Mouse (Mus musculus) cerebellum, adult 9-10 months (tissue): ENCODE data around the gene Mtm1.
A peak's percentile ranks its signal among the peaks of the same experiment; 100 is the strongest.
"Not testable (repeated sequence)": the region's sequence is repeated elsewhere in the genome, so short reads cannot be mapped to it uniquely, and the experiment has no call there.

ENCODE experiments used
- DNase-seq: peaks from one replicate; pipeline ENCODE4 v3.0.0; 2022

The Mtm1 gene

DNA sequence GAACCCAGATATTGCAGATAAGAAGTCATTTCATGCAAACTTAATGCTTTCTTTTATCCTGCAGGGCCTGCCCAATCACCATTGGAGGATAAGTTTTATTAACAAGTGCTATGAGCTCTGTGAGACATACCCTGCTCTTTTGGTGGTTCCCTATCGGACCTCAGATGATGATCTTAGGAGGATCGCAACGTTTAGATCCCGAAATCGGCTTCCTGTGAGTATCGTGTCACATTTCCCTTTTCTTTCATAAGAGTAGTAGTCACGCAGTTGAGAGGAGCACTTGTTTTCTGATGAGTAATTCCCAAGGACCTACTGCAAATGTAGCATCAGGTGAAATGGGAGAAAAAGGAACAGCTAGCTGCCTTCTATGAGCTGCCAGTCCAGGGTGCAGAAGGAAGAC, 76.5 kb downstream of the Mtm1 start:
- DNase-seq, result no peak

DNA sequence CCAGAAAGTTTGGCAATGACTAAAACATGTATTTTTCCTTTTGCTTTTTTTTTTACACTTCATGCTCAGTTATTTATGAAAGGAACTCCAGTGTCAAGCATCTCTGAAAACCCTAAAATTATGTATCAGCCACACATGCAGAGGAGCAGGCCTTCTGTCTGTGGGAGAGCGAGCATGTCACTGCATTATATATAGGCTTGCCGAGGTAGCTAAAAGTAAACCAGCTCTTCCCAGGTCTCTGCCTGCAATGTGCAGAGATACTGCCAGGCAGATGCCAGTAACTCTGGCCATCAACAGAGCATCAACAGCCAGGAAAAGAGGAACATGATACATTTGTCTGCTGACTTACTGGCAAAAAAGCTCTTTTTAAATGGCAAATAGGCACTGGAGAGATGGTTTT, 83.6 kb downstream of the Mtm1 start:
- no peak for DNase-seq

DNA sequence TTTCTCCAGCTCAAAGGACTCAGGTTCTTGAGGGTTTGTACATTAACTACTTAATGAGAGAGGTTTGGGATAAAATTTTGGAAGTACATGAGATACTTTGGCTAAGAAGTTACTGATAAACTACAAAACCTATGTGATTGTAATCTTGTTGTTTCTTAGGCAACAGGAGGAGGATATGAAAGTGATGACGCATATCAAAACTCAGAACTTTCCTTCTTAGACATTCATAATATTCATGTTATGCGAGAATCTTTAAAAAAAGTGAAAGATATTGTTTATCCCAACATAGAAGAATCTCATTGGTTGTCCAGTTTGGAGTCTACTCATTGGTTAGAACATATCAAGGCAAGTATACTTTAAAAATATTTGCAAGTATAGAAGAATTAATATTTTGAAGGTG, 85.4 kb downstream of the Mtm1 start:
- DNase-seq, result no peak

DNA sequence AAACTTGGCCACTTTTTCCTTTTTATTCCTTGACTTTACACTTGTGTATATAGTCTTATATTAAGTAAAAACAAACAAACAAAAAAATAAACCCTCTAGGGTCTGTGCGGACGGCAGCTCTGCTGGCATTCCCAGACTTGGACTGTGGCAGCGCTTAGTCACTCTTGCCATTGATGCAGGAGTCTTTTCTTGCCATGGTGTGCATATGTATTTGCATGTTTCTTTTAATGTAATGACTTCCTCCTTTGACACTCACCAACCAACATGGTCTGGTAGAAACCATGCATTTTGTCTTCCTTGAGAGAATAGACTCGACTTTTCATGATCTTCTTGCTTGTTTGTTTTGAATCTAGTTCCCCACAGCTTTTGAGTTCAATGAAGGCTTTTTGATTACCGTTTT, 91.6 kb downstream of the Mtm1 start:
- DNase-seq, result no peak

- peak; percentile 75 for DNase-seq
Observed at GRCm38 (mm10) chrX:71311229-71311628, 100.7 kb downstream of the Mtm1 start.

GRCm38 (mm10) chrX:71314380-71314779, 103.8 kb downstream of the Mtm1 start:
- DNase-seq, result no peak

- DNase-seq, result no peak
Observed at GRCm38 (mm10) chrX:71352033-71352432, 141.5 kb downstream of the Mtm1 start.

DNA sequence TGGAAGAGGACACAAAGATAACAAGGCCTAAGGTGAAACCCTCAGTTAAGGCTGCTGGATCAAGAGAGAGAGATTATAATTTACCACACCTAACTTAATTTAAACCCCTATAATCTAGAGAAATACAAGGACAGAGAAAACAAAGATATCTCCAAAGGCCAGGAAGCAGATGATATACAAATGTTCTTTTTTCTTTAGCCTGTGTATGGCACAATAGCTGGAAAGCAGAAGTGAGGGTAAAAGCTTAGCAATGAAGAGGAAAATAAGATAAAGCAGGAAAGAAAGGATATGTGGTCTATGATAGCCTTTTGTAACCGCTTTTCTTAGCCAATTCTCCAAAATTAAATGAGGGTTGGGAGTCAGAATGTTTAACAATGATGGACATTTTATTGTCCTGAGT, 144.8 kb downstream of the Mtm1 start:
- DNase-seq, result no peak

GRCm38 (mm10) chrX:71361793-71362192, 151.2 kb downstream of the Mtm1 start:
- not testable (repeated sequence) for DNase-seq

- DNase-seq, result peak; percentile 23
Observed at GRCm38 (mm10) chrX:71364062-71364461, 153.5 kb downstream of the Mtm1 start.

DNA sequence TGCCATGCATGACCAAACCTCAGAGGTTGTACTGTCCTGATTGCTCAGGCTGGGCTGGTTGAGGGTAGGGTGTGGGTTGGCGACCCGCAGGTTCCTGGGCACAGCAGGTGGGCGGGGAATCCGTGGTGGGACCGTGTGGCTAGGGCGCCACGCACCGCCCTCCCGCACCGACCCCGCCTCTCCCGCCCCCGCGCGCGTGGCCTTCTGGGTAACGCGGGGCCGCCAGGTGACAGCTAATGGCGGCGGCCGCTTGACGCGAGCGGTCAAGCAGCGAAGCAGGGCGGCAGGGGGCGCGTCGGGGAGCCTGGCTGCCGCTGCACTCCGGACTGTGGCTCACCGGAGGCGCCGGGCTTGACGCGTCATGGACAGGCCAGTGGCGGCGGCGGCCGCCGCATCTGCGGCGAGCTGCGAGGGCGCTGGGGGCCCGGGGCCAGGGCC, 154.0 kb downstream of the Mtm1 start, which contains the start of gene Mtmr1:
Gene Mtmr1 (plus strand): TSS at position 207 of the 438 bp plus-strand sequence.
- DNase-seq, result peak; percentile 81

- peak; percentile 64 for DNase-seq
Observed at GRCm38 (mm10) chrX:71365011-71365410, 154.4 kb downstream of the Mtm1 start.
